In genomic region chr10:90964511-90964910, GRCm38 (mm10) we compare ENCODE assay signal across 13 mouse cellular contexts.
DNase-seq lines count a peak whose midpoint lies in the region; ATAC-seq and TF ChIP-seq lines count a peak whose summit lies in the region.
"Had no signal": no experiment of that assay in that cellular context is flagged by ENCODE, and none has a peak within 500 bp of the region (broad histone marks: within the 10 kb centered on the region; RNA-seq: fewer than 3 reads in every experiment).

No protein-coding gene starts in this region.

- no peak for TF ChIP-seq POLR2A in limb, embryonic 14.5 days (IDR thresholded peaks at IDR 0.05; ENCODE audit: borderline replicate concordance, extremely low read depth, insufficient read depth, insufficient read length)

- 30% methylated on average over 9 of the region's 9 CpGs for WGBS in forebrain, embryonic 12.5 days
- 22% methylated on average over 9 of the region's 9 CpGs for WGBS in forebrain, embryonic 16.5 days
- WGBS in stomach, embryonic 16.5 days, result 24% methylated on average over 9 of the region's 9 CpGs
- WGBS in stomach, postnatal 0 days, result 20% methylated on average over 9 of the region's 9 CpGs
- 29% methylated on average over 9 of the region's 9 CpGs for WGBS in limb, embryonic 14.5 days

- TF ChIP-seq EP300 in stomach, postnatal 0 days (optimal IDR thresholded peaks at IDR 0.05), result no peak

- H3K9me3 ChIP-seq in forebrain, embryonic 12.5 days, result no peaks in the 10 kb centered on the region
- H3K9me3 ChIP-seq in forebrain, embryonic 16.5 days (ENCODE audit: control insufficient read depth, low read length), result no peaks in the 10 kb centered on the region
- no peaks in the 10 kb centered on the region for H3K9me3 ChIP-seq in stomach, embryonic 16.5 days (replicated peaks; ENCODE audit: control insufficient read depth, low read length)
- no peaks in the 10 kb centered on the region for H3K9me3 ChIP-seq in stomach, postnatal 0 days (ENCODE audit: control insufficient read depth, low read length)
- H3K9me3 ChIP-seq in limb, embryonic 14.5 days (ENCODE audit: control insufficient read depth, low read length), result no peaks in the 10 kb centered on the region
- H3K9me3 ChIP-seq: midbrain, embryonic 15.5 days; neural tube, embryonic 13.5 days had no signal

- peaks cover 14% of the 10 kb centered on the region for H3K4me1 ChIP-seq in forebrain, embryonic 12.5 days
- H3K4me1 ChIP-seq in forebrain, embryonic 16.5 days (replicated peaks; ENCODE audit: control insufficient read depth, insufficient read depth, low read length), result peaks cover 11% of the 10 kb centered on the region
- H3K4me1 ChIP-seq in stomach, embryonic 16.5 days (ENCODE audit: control insufficient read depth, insufficient read depth, low read length), result no peaks in the 10 kb centered on the region
- H3K4me1 ChIP-seq in stomach, postnatal 0 days (replicated peaks; ENCODE audit: control insufficient read depth, insufficient read depth), result no peaks in the 10 kb centered on the region
- H3K4me1 ChIP-seq in limb, embryonic 14.5 days (ENCODE audit: control insufficient read depth, insufficient read depth, low read length), result no peaks in the 10 kb centered on the region

- no peaks in the 10 kb centered on the region for H3K36me3 ChIP-seq in forebrain, embryonic 12.5 days (replicated peaks)
- H3K36me3 ChIP-seq in forebrain, embryonic 16.5 days (ENCODE audit: control insufficient read depth, insufficient read depth), result no peaks in the 10 kb centered on the region
- no peaks in the 10 kb centered on the region for H3K36me3 ChIP-seq in stomach, embryonic 16.5 days (ENCODE audit: control insufficient read depth, insufficient read depth, low read length)
- no peaks in the 10 kb centered on the region for H3K36me3 ChIP-seq in stomach, postnatal 0 days (ENCODE audit: control insufficient read depth, insufficient read depth, low read length)
- no peaks in the 10 kb centered on the region for H3K36me3 ChIP-seq in limb, embryonic 14.5 days (ENCODE audit: control insufficient read depth, insufficient read depth, low read length)
- H3K36me3 ChIP-seq: midbrain, embryonic 15.5 days had no signal

- peak; percentile 24; the same call in 1 of the 2 replicates for ATAC-seq in forebrain, embryonic 12.5 days (ENCODE audit: low FRiP score)
- ATAC-seq in forebrain, embryonic 16.5 days, result no peak
- peak; percentile 49; the same call in 1 of the 2 replicates for ATAC-seq in stomach, embryonic 16.5 days (ENCODE audit: insufficient read depth, low FRiP score)
- ATAC-seq in stomach, postnatal 0 days (ENCODE audit: low FRiP score, low TSS enrichment), result no peak; the same call in 1 of the 2 replicates
- ATAC-seq in limb, embryonic 14.5 days (ENCODE audit: low FRiP score, low read depth), result peak; percentile 35; the same call in 1 of the 2 replicates
- ATAC-seq: midbrain, embryonic 15.5 days had no signal

- H3K27me3 ChIP-seq in forebrain, embryonic 12.5 days, result peaks cover 41% of the 10 kb centered on the region
- no peaks in the 10 kb centered on the region for H3K27me3 ChIP-seq in forebrain, embryonic 16.5 days (replicated peaks; ENCODE audit: control insufficient read depth, insufficient read depth, low read length)
- H3K27me3 ChIP-seq in stomach, embryonic 16.5 days (ENCODE audit: control insufficient read depth, insufficient read depth, low read length), result peaks cover 29% of the 10 kb centered on the region
- no peaks in the 10 kb centered on the region for H3K27me3 ChIP-seq in stomach, postnatal 0 days (ENCODE audit: control insufficient read depth, insufficient read depth, low read length)
- H3K27me3 ChIP-seq in limb, embryonic 14.5 days (ENCODE audit: control insufficient read depth, insufficient read depth, low read length), result peaks cover 21% of the 10 kb centered on the region

- no peak overlapping the region for H3K27ac ChIP-seq in forebrain, embryonic 12.5 days
- H3K27ac ChIP-seq in forebrain, embryonic 16.5 days (ENCODE audit: low read length), result no peak overlapping the region
- H3K27ac ChIP-seq in stomach, embryonic 16.5 days (ENCODE audit: low read length), result no peak overlapping the region
- no peak overlapping the region for H3K27ac ChIP-seq in stomach, postnatal 0 days (replicated peaks)
- no peak overlapping the region for H3K27ac ChIP-seq in limb, embryonic 14.5 days (replicated peaks; ENCODE audit: low read depth, low read length)
- H3K27ac ChIP-seq: midbrain, embryonic 15.5 days; neural tube, embryonic 13.5 days had no signal

- TF ChIP-seq CTCF in stomach, postnatal 0 days (IDR thresholded peaks at IDR 0.05; ENCODE audit: low read depth), result no peak

- H3K9ac ChIP-seq in forebrain, embryonic 12.5 days, result no peak overlapping the region
- no peak overlapping the region for H3K9ac ChIP-seq in forebrain, embryonic 16.5 days (replicated peaks; ENCODE audit: low read depth, low read length)
- no peak overlapping the region for H3K9ac ChIP-seq in stomach, embryonic 16.5 days (ENCODE audit: low read length)
- no peak overlapping the region for H3K9ac ChIP-seq in stomach, postnatal 0 days (ENCODE audit: low read length)
- H3K9ac ChIP-seq in limb, embryonic 14.5 days (ENCODE audit: low read depth, low read length, severe bottlenecking), result no peak overlapping the region
- H3K9ac ChIP-seq: midbrain, embryonic 15.5 days; neural tube, embryonic 13.5 days had no signal

- no peak overlapping the region for H3K4me3 ChIP-seq in forebrain, embryonic 12.5 days (replicated peaks)
- H3K4me3 ChIP-seq in forebrain, embryonic 16.5 days (replicated peaks; ENCODE audit: low read length), result no peak overlapping the region
- H3K4me3 ChIP-seq in stomach, embryonic 16.5 days (replicated peaks; ENCODE audit: low read length), result no peak overlapping the region
- no peak overlapping the region for H3K4me3 ChIP-seq in stomach, postnatal 0 days (ENCODE audit: low read depth, low read length)
- H3K4me3 ChIP-seq in limb, embryonic 14.5 days (replicated peaks; ENCODE audit: low read length), result no peak overlapping the region
- H3K4me3 ChIP-seq: midbrain, embryonic 15.5 days; neural tube, embryonic 13.5 days had no signal

- intact Hi-C loops in left cerebral cortex, postnatal 4 days (cut with DNase I), result no loop called here

- no peak overlapping the region for H3K4me2 ChIP-seq in forebrain, embryonic 12.5 days
- H3K4me2 ChIP-seq in forebrain, embryonic 16.5 days (ENCODE audit: low read length), result no peak overlapping the region
- no peak overlapping the region; the same call in 1 of the 2 replicates for H3K4me2 ChIP-seq in stomach, embryonic 16.5 days (ENCODE audit: low read depth, low read length)
- no peak overlapping the region for H3K4me2 ChIP-seq in stomach, postnatal 0 days (replicated peaks; ENCODE audit: low read depth)
- no peak overlapping the region for H3K4me2 ChIP-seq in limb, embryonic 14.5 days (replicated peaks; ENCODE audit: low read depth, low read length, severe bottlenecking)
- H3K4me2 ChIP-seq: midbrain, embryonic 15.5 days; neural tube, embryonic 13.5 days had no signal

- peak; percentile 14 for DNase-seq in left cerebral cortex, postnatal 4 days
- no peak for DNase-seq in left cerebral cortex, adult 18-20 months (ENCODE audit: low spot score in 2 of 2)
- no peak for DNase-seq in stomach, postnatal 0 days (ENCODE audit: low spot score)
- DNase-seq in limb, embryonic 14.5 days (ENCODE audit: low spot score), result no peak
- no peak for DNase-seq in cerebellum, postnatal 4 days (ENCODE audit: low spot score in 2 of 2)
- DNase-seq: adrenal gland, postnatal 25 days; heart, adult 11 months; kidney, postnatal 36 days had no signal

Comparison
In these comparisons a context has a peak if more than half of its experiments do, and no peak if none do; other contexts are left out.
1. ATAC-seq: peak in forebrain, embryonic 12.5 days (single experiment), stomach, embryonic 16.5 days (single experiment) and limb, embryonic 14.5 days (single experiment); none in forebrain, embryonic 16.5 days (single experiment) and stomach, postnatal 0 days (single experiment).